Mouse (Mus musculus): ENCODE measurements around the gene Vcp. TPM values are rescaled to one million over a fixed set of nuclear protein-coding genes. Genes with fewer than 3 reads are reported as not detected.

The Vcp gene
- polyA plus RNA-seq, 1 experiment from 2014 or later, result 664 TPM

GRCm38 (mm10) chr4:42946733-42947290, 53.5 kb downstream of the Vcp start:
- peaks cover 44% of the 10 kb centered on the region for H3K4me1 ChIP-seq
- DNase-seq (ENCODE audit: low spot score), result peak; percentile 42

GRCm38 (mm10) chr4:42945952-42946351, 54.4 kb downstream of the Vcp start:
- DNase-seq (ENCODE audit: low spot score), result peak; percentile 64
- WGBS, result 11% methylated on average over 5 of the region's 5 CpGs
- Histone ChIP-seq H3K27me3 (replicated peaks; ENCODE audit: low read depth, poor library complexity, severe bottlenecking) (peaks cover 30% of the 10 kb centered on the region), H3K4me3 (no peak overlapping the region), H3K27ac (replicated peaks) (no peak overlapping the region), H3K36me3 (replicated peaks) (no peaks in the 10 kb centered on the region), H3K9me3 (no peaks in the 10 kb centered on the region), H3K4me1 (peaks cover 35% of the 10 kb centered on the region)

More at GRCm38 (mm10) chr4:42946733-42947290, 53.5 kb downstream of the Vcp start:
- Histone ChIP-seq H3K27me3 (replicated peaks; ENCODE audit: low read depth, poor library complexity, severe bottlenecking) (peaks cover 36% of the 10 kb centered on the region), H3K9me3 (no peaks in the 10 kb centered on the region), H3K27ac (replicated peaks) (no peak overlapping the region), H3K4me3 (no peak overlapping the region), H3K36me3 (replicated peaks) (no peaks in the 10 kb centered on the region)
- WGBS, result 46% methylated on average over 10 of the region's 10 CpGs

- DNase-seq (ENCODE audit: low spot score), result no peak
Observed at GRCm38 (mm10) chr4:42945445-42945844, 54.9 kb downstream of the Vcp start.

GRCm38 (mm10) chr4:42945043-42945442, 55.3 kb downstream of the Vcp start:
- peak; percentile 62 for DNase-seq (ENCODE audit: low spot score)
- WGBS, result 11% methylated on average over 6 of the region's 6 CpGs
- no peak overlapping the region for H3K4me3 ChIP-seq
- peaks cover 26% of the 10 kb centered on the region for H3K4me1 ChIP-seq
- no peaks in the 10 kb centered on the region for H3K36me3 ChIP-seq (replicated peaks)
- no peak overlapping the region for H3K27ac ChIP-seq (replicated peaks)
- peaks cover 30% of the 10 kb centered on the region for H3K27me3 ChIP-seq (replicated peaks; ENCODE audit: low read depth, poor library complexity, severe bottlenecking)
- no peaks in the 10 kb centered on the region for H3K9me3 ChIP-seq

More at GRCm38 (mm10) chr4:42945445-42945844, 54.9 kb downstream of the Vcp start:
- Histone ChIP-seq H3K27me3 (replicated peaks; ENCODE audit: low read depth, poor library complexity, severe bottlenecking) (peaks cover 30% of the 10 kb centered on the region), H3K36me3 (replicated peaks) (no peaks in the 10 kb centered on the region), H3K4me1 (peaks cover 30% of the 10 kb centered on the region), H3K4me3 (no peak overlapping the region), H3K9me3 (no peaks in the 10 kb centered on the region), H3K27ac (replicated peaks) (no peak overlapping the region)
- 88% methylated on average over 3 of the region's 3 CpGs for WGBS

GRCm38 (mm10) chr4:42944185-42944584, 56.1 kb downstream of the Vcp start:
- DNase-seq (ENCODE audit: low spot score), result no peak
- Histone ChIP-seq H3K4me3 (no peak overlapping the region), H3K4me1 (peaks cover 22% of the 10 kb centered on the region), H3K9me3 (no peaks in the 10 kb centered on the region), H3K36me3 (replicated peaks) (no peaks in the 10 kb centered on the region), H3K27me3 (replicated peaks; ENCODE audit: low read depth, poor library complexity, severe bottlenecking) (peaks cover 30% of the 10 kb centered on the region), H3K27ac (replicated peaks) (no peak overlapping the region)
- 87% methylated on average over 9 of the region's 9 CpGs for WGBS

GRCm38 (mm10) chr4:42943341-42943740, 57.0 kb downstream of the Vcp start:
- H3K36me3 ChIP-seq (replicated peaks), result no peaks in the 10 kb centered on the region
- no peak overlapping the region for H3K27ac ChIP-seq (replicated peaks)
- H3K4me3 ChIP-seq, result no peak overlapping the region
- 82% methylated on average over 5 of the region's 5 CpGs for WGBS
- H3K27me3 ChIP-seq (replicated peaks; ENCODE audit: low read depth, poor library complexity, severe bottlenecking), result peaks cover 31% of the 10 kb centered on the region
- peaks cover 14% of the 10 kb centered on the region for H3K4me1 ChIP-seq
- no peaks in the 10 kb centered on the region for H3K9me3 ChIP-seq
- no peak for DNase-seq (ENCODE audit: low spot score)

GRCm38 (mm10) chr4:42941396-42941795, 58.9 kb downstream of the Vcp start:
- Histone ChIP-seq H3K27me3 (replicated peaks; ENCODE audit: low read depth, poor library complexity, severe bottlenecking) (peaks cover 29% of the 10 kb centered on the region), H3K4me3 (no peak overlapping the region), H3K9me3 (no peaks in the 10 kb centered on the region), H3K4me1 (peaks cover 4% of the 10 kb centered on the region), H3K27ac (replicated peaks) (no peak overlapping the region), H3K36me3 (replicated peaks) (no peaks in the 10 kb centered on the region)
- 85% methylated on average over 7 of the region's 7 CpGs for WGBS
- DNase-seq (ENCODE audit: low spot score), result no peak

GRCm38 (mm10) chr4:42933630-42934029, 66.7 kb downstream of the Vcp start:
- Histone ChIP-seq H3K27me3 (replicated peaks; ENCODE audit: low read depth, poor library complexity, severe bottlenecking) (peaks cover 62% of the 10 kb centered on the region), H3K27ac (replicated peaks) (no peak overlapping the region), H3K4me3 (peak overlapping the region; percentile 41), H3K9me3 (no peaks in the 10 kb centered on the region), H3K4me1 (peaks cover 7% of the 10 kb centered on the region), H3K36me3 (replicated peaks) (no peaks in the 10 kb centered on the region)
- DNase-seq (ENCODE audit: low spot score), result peak; percentile 65
- 10% methylated on average over 22 of the region's 22 CpGs for WGBS

- peak; percentile 4 for DNase-seq (ENCODE audit: low spot score)
- WGBS, result 72% methylated on average over 8 of the region's 8 CpGs
Observed at GRCm38 (mm10) chr4:42932229-42932969, 67.9 kb downstream of the Vcp start.

More at GRCm38 (mm10) chr4:42932229-42932969, 67.9 kb downstream of the Vcp start:
- H3K4me1 ChIP-seq, result peaks cover 7% of the 10 kb centered on the region
- no peaks in the 10 kb centered on the region for H3K36me3 ChIP-seq (replicated peaks)
- no peaks in the 10 kb centered on the region for H3K9me3 ChIP-seq
- H3K4me3 ChIP-seq, result no peak overlapping the region
- peaks cover 50% of the 10 kb centered on the region for H3K27me3 ChIP-seq (replicated peaks; ENCODE audit: low read depth, poor library complexity, severe bottlenecking)
- H3K27ac ChIP-seq (replicated peaks), result no peak overlapping the region

Other genes with a start within 250 kb of the Vcp start
- not detected in 2 replicates for gene Ccl19, start 243.9 kb downstream of the Vcp start, polyA plus RNA-seq (2016; fragmentation: Nextera tagmentation; extraction: Ambion mirVana)
- 0.30 and 0.63 TPM in 2 replicates for gene Ccl21a, start 226.5 kb downstream of the Vcp start, polyA plus RNA-seq (2016; fragmentation: Nextera tagmentation; extraction: Ambion mirVana)
- 0.05 TPM in 1 of 2 replicates, not detected in the other for gene Fam205a1, start 146.6 kb downstream of the Vcp start, polyA plus RNA-seq (2016; fragmentation: Nextera tagmentation; extraction: Ambion mirVana)
- gene Gm12394, start 143.7 kb downstream of the Vcp start, polyA plus RNA-seq (2016; fragmentation: Nextera tagmentation; extraction: Ambion mirVana), result 0.20 TPM in 1 of 2 replicates, not detected in the other
- gene Fam205c, start 126.3 kb downstream of the Vcp start, polyA plus RNA-seq (2016; fragmentation: Nextera tagmentation; extraction: Ambion mirVana), result 0.15 and 0.25 TPM in 2 replicates
- 0.44 and 1.2 TPM in 2 replicates for gene Phf24, start 83.8 kb downstream of the Vcp start, polyA plus RNA-seq (2016; fragmentation: Nextera tagmentation; extraction: Ambion mirVana)
- 10.3 and 10.9 TPM in 2 replicates for gene Dnajb5, start 50.7 kb downstream of the Vcp start, polyA plus RNA-seq (2016; fragmentation: Nextera tagmentation; extraction: Ambion mirVana)
- 0.54 and 0.76 TPM in 2 replicates for gene 1700022I11Rik, start 30.9 kb downstream of the Vcp start, polyA plus RNA-seq (2016; fragmentation: Nextera tagmentation; extraction: Ambion mirVana)
- 25.3 and 26.0 TPM in 2 replicates for gene Fancg, start 10.0 kb upstream of the Vcp start, polyA plus RNA-seq (2016; fragmentation: Nextera tagmentation; extraction: Ambion mirVana)
- gene Pigo, start 25.3 kb upstream of the Vcp start, polyA plus RNA-seq (2016; fragmentation: Nextera tagmentation; extraction: Ambion mirVana), result 25.8 and 27.3 TPM in 2 replicates
- gene Stoml2, start 31.2 kb upstream of the Vcp start, polyA plus RNA-seq (2016; fragmentation: Nextera tagmentation; extraction: Ambion mirVana), result 467 and 485 TPM in 2 replicates
- gene Fam214b, start 45.7 kb upstream of the Vcp start, polyA plus RNA-seq (2016; fragmentation: Nextera tagmentation; extraction: Ambion mirVana), result 13.1 and 14.3 TPM in 2 replicates
- gene Unc13b, start 58.4 kb upstream of the Vcp start, polyA plus RNA-seq (2016; fragmentation: Nextera tagmentation; extraction: Ambion mirVana), result 4.8 and 6.6 TPM in 2 replicates